Mouse (Mus musculus) kidney, postnatal 14 days (tissue): ENCODE results near the gene Ubtf.

Experiments
- DNase-seq: peaks from one replicate; pipeline ENCODE4 v3.0.0; 2022; ENCODE audit warnings: mixed read lengths

The Ubtf gene

GRCm38 (mm10) chr11:102317298-102317900, 2.1 kb downstream of the Ubtf start:
- DNase-seq, result no peak

- DNase-seq, result peak; percentile 95
Measured at GRCm38 (mm10) chr11:102316572-102317297, 2.8 kb downstream of the Ubtf start.

- DNase-seq, result no peak
Measured at GRCm38 (mm10) chr11:102315690-102316571, 3.6 kb downstream of the Ubtf start.

GRCm38 (mm10) chr11:102314321-102314720, 5.2 kb downstream of the Ubtf start:
- no peak for DNase-seq

- no peak for DNase-seq
Measured at GRCm38 (mm10) chr11:102312586-102312985, 7.0 kb downstream of the Ubtf start.

- no peak for DNase-seq
Measured at GRCm38 (mm10) chr11:102311966-102312365, 7.6 kb downstream of the Ubtf start.

- DNase-seq, result no peak
Measured at GRCm38 (mm10) chr11:102310768-102311695, 8.5 kb downstream of the Ubtf start.

GRCm38 (mm10) chr11:102309821-102310617, 9.5 kb downstream of the Ubtf start:
- DNase-seq, result no peak

- DNase-seq, result peak; percentile 98
Measured at GRCm38 (mm10) chr11:102308979-102309378, 10.6 kb downstream of the Ubtf start.

- no peak for DNase-seq
Measured at GRCm38 (mm10) chr11:102308104-102308503, 11.4 kb downstream of the Ubtf start.

- no peak for DNase-seq
Measured at GRCm38 (mm10) chr11:102305359-102305758, 14.2 kb downstream of the Ubtf start.

GRCm38 (mm10) chr11:102304141-102304540, 15.4 kb downstream of the Ubtf start:
- no peak for DNase-seq

GRCm38 (mm10) chr11:102299839-102300238, 19.7 kb downstream of the Ubtf start:
- DNase-seq, result peak; percentile 68

GRCm38 (mm10) chr11:102297577-102298556, 21.7 kb downstream of the Ubtf start:
- no peak for DNase-seq

GRCm38 (mm10) chr11:102296491-102297472, 22.8 kb downstream of the Ubtf start, which contains the start of gene Atxn7l3:
Gene Atxn7l3, minus strand, starts transcription at chr11:102296631.
- peak; percentile 99 for DNase-seq

- peak; percentile 85 for DNase-seq
Measured at GRCm38 (mm10) chr11:102295598-102296471, 23.7 kb downstream of the Ubtf start.

- DNase-seq, result no peak
Measured at GRCm38 (mm10) chr11:102294887-102295597, 24.5 kb downstream of the Ubtf start.
